Mouse (Mus musculus): ENCODE measurements at regions not wholly inside any gene's neighbourhood (a gene's known extent, or its start where the extent isn't known, plus 50 kb on each side); places are given as distances from the start of the nearest gene placed in this dataset.

GRCm38 (mm10) chr13:59246070-59246469, 339.0 kb downstream of the Agtpbp1 start:
- H3K9me3 ChIP-seq: no peaks in the 10 kb centered on the region
- H3K27ac ChIP-seq: no peak overlapping the region
- H3K36me3 ChIP-seq (replicated peaks): no peaks in the 10 kb centered on the region
- WGBS: 85% methylated on average over 6 of the region's 6 CpGs
- no peak for DNase-seq (ENCODE audit: extremely low spot score, low spot score)
- H3K4me1 ChIP-seq: peaks cover 17% of the 10 kb centered on the region
- H3K4me3 ChIP-seq: no peak overlapping the region
- no peaks in the 10 kb centered on the region for H3K27me3 ChIP-seq (ENCODE audit: poor library complexity, severe bottlenecking)

- 96% methylated on average over 1 of the region's 1 CpGs for WGBS
- no peak for DNase-seq (ENCODE audit: extremely low spot score, low spot score)
- Histone ChIP-seq H3K4me1 (0 out of 2 replicates have a peak, but pooled peaks cover 6% of the 10 kb centered on the region), H3K4me3 (no peak overlapping the region), H3K27me3 (ENCODE audit: poor library complexity, severe bottlenecking) (no peaks in the 10 kb centered on the region), H3K27ac (no peak overlapping the region), H3K9me3 (no peaks in the 10 kb centered on the region), H3K36me3 (replicated peaks) (no peaks in the 10 kb centered on the region)
Measured at GRCm38 (mm10) chr13:59244622-59245021, 340.4 kb downstream of the Agtpbp1 start.

DNA sequence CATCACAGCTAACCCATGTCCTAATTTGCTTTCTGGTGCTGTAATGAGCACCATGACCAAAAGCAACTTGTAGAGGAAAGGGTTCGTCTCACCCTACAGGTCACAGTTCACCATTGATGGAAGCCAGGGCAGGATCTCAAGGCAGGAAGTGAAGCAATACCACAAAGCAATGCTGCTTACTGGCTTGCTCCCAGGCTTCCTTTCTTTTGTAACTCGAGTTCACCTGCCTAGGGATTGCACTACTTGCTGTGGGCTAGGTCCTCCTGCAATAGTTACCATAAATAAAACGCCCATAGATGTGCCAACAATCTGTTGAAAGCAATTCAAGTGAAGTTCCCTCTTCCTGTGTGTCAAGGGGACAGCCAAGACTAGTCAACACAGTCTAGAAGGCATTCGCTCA, 342.4 kb downstream of the Agtpbp1 start:
- Histone ChIP-seq H3K27me3 (ENCODE audit: poor library complexity, severe bottlenecking) (no peaks in the 10 kb centered on the region), H3K27ac (no peak overlapping the region), H3K36me3 (replicated peaks) (no peaks in the 10 kb centered on the region), H3K4me3 (no peak overlapping the region), H3K4me1 (0 out of 2 replicates have a peak, but pooled peaks cover 6% of the 10 kb centered on the region), H3K9me3 (no peaks in the 10 kb centered on the region)
- WGBS: 82% methylated on average over 4 of the region's 4 CpGs
- no peak for DNase-seq (ENCODE audit: extremely low spot score, low spot score)

DNA sequence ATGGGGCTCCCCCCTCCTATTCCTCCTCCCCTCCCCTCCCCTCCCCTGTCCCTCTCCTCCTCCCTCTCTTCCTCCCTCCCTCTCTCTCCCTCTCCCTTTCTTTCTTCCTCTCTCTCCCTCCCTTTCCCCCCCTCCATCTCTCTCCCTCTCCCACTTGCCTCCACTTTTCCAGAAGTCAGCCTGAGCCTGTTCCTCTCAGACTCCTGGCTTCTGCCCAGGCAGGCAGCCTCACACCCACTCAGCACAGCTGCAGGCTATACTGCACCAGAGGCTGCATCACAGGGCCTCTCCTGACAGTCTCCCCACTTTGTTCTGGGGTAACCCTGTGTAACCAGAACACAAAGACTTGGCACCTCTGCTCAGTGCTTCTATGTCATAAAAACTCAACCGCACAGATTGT, 346.3 kb downstream of the Agtpbp1 start:
- H3K36me3 ChIP-seq (replicated peaks): no peaks in the 10 kb centered on the region
- H3K4me1 ChIP-seq: peaks cover 5% of the 10 kb centered on the region
- no peak for DNase-seq (ENCODE audit: extremely low spot score, low spot score)
- WGBS: 91% methylated on average over 1 of the region's 1 CpGs
- no peak overlapping the region for H3K4me3 ChIP-seq
- H3K27ac ChIP-seq: no peak overlapping the region
- H3K27me3 ChIP-seq (ENCODE audit: poor library complexity, severe bottlenecking): no peaks in the 10 kb centered on the region
- no peaks in the 10 kb centered on the region for H3K9me3 ChIP-seq

GRCm38 (mm10) chr13:59235836-59236235, 349.2 kb downstream of the Agtpbp1 start:
- Histone ChIP-seq H3K27ac (no peak overlapping the region), H3K36me3 (replicated peaks) (no peaks in the 10 kb centered on the region), H3K4me1 (peaks cover 5% of the 10 kb centered on the region), H3K4me3 (no peak overlapping the region), H3K27me3 (ENCODE audit: poor library complexity, severe bottlenecking) (no peaks in the 10 kb centered on the region), H3K9me3 (no peaks in the 10 kb centered on the region)
- WGBS: 95% methylated on average over 9 of the region's 9 CpGs
- DNase-seq (ENCODE audit: extremely low spot score, low spot score): no peak

- DNase-seq (ENCODE audit: extremely low spot score, low spot score): no peak
- H3K4me1 ChIP-seq: no peaks in the 10 kb centered on the region
- no peak overlapping the region for H3K4me3 ChIP-seq
- H3K36me3 ChIP-seq (replicated peaks): no peaks in the 10 kb centered on the region
- H3K27me3 ChIP-seq (ENCODE audit: poor library complexity, severe bottlenecking): no peaks in the 10 kb centered on the region
- no peaks in the 10 kb centered on the region for H3K9me3 ChIP-seq
- H3K27ac ChIP-seq: no peak overlapping the region
- 92% methylated on average over 6 of the region's 6 CpGs for WGBS
Measured at GRCm38 (mm10) chr13:59229111-59229541, 355.9 kb downstream of the Agtpbp1 start.

DNA sequence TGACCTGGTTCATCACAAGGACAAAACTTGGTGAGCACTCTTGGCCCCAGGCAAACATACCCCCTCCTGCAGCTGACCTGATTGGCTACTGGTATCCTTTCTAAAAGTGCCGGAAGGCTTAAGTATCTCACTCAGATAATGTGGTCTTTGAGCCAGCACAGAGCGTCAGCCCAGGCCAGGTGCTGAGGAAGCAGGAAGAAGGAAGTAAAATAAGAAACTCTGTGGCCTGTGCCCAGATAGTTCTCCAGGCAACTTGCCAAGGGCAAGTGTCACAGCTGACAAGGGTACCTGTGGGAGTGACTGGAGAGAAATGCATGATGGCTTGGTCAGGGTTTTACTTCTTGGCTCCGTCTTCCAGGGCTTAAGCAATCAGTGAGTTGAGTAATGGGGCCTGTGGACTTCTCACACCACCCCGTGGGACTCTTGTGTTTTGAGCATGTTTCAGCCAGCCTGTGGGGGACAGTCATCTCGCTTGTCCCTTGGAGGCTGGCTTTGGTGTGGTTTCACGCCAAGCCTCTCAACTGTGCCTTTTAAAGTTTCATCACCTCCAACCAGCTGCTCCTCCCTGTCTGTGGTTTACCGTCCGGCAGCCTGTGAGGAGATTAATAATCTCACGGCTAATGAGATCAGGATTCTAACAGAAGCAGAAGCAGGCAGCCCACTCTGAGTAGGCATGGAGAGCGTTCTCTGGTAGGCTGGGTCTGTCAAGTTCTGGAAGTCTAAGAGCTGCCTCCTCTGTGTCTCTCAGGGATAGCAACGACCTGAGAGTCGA, 356.8 kb downstream of the Agtpbp1 start:
- WGBS: 84% methylated on average over 12 of the region's 12 CpGs
- DNase-seq (ENCODE audit: extremely low spot score, low spot score): no peak
- no peaks in the 10 kb centered on the region for H3K4me1 ChIP-seq
- no peaks in the 10 kb centered on the region for H3K36me3 ChIP-seq (replicated peaks)
- H3K27ac ChIP-seq: no peak overlapping the region
- H3K4me3 ChIP-seq: no peak overlapping the region
- no peaks in the 10 kb centered on the region for H3K27me3 ChIP-seq (ENCODE audit: poor library complexity, severe bottlenecking)
- no peaks in the 10 kb centered on the region for H3K9me3 ChIP-seq

GRCm38 (mm10) chr13:59227523-59228058, 357.4 kb downstream of the Agtpbp1 start:
- H3K36me3 ChIP-seq (replicated peaks): no peaks in the 10 kb centered on the region
- H3K27ac ChIP-seq: no peak overlapping the region
- no peak for DNase-seq (ENCODE audit: extremely low spot score, low spot score)
- no peaks in the 10 kb centered on the region for H3K4me1 ChIP-seq
- H3K4me3 ChIP-seq: no peak overlapping the region
- no peaks in the 10 kb centered on the region for H3K9me3 ChIP-seq
- H3K27me3 ChIP-seq (ENCODE audit: poor library complexity, severe bottlenecking): no peaks in the 10 kb centered on the region
- 94% methylated on average over 13 of the region's 13 CpGs for WGBS

DNA sequence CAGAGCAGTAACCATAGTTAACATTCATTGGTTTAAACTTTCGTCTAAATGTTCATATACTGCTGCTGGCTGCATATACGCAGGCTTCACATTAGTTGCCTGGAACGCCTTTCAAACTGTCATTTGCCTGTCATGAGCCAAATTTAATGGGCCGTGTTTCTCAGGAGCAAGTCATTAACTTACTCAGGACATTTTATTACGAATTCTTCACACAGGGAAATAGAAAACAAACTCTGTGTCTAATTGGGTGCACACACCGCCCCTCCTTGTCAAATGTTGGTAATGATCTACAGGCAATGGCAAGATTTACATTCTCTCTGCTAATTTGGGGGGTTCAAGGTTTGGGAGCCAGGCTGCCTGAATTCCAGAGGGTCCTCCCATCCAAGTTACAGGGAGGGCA, 364.4 kb downstream of the Agtpbp1 start:
- no peak overlapping the region for H3K4me3 ChIP-seq
- 85% methylated on average over 6 of the region's 6 CpGs for WGBS
- H3K9me3 ChIP-seq: no peaks in the 10 kb centered on the region
- no peak overlapping the region for H3K27ac ChIP-seq
- peaks cover 7% of the 10 kb centered on the region for H3K4me1 ChIP-seq
- DNase-seq (ENCODE audit: extremely low spot score, low spot score): no peak
- no peaks in the 10 kb centered on the region for H3K27me3 ChIP-seq (ENCODE audit: poor library complexity, severe bottlenecking)
- no peaks in the 10 kb centered on the region for H3K36me3 ChIP-seq (replicated peaks)

- no peak overlapping the region for H3K27ac ChIP-seq
- DNase-seq (ENCODE audit: extremely low spot score, low spot score): peak; percentile 37
- peaks cover 7% of the 10 kb centered on the region for H3K4me1 ChIP-seq
- no peak overlapping the region for H3K4me3 ChIP-seq
- no peaks in the 10 kb centered on the region for H3K9me3 ChIP-seq
- WGBS: 26% methylated on average over 7 of the region's 7 CpGs
- no peaks in the 10 kb centered on the region for H3K27me3 ChIP-seq (ENCODE audit: poor library complexity, severe bottlenecking)
- no peaks in the 10 kb centered on the region for H3K36me3 ChIP-seq (replicated peaks)
Measured at GRCm38 (mm10) chr13:59220156-59220555, 364.9 kb downstream of the Agtpbp1 start.

GRCm38 (mm10) chr13:59216686-59217298, 368.2 kb downstream of the Agtpbp1 start:
- no peaks in the 10 kb centered on the region for H3K36me3 ChIP-seq (replicated peaks)
- no peak overlapping the region for H3K27ac ChIP-seq
- H3K4me3 ChIP-seq: no peak overlapping the region
- H3K27me3 ChIP-seq (ENCODE audit: poor library complexity, severe bottlenecking): no peaks in the 10 kb centered on the region
- WGBS: 87% methylated on average over 5 of the region's 5 CpGs
- H3K4me1 ChIP-seq: peaks cover 7% of the 10 kb centered on the region
- DNase-seq (ENCODE audit: extremely low spot score, low spot score): no peak
- no peaks in the 10 kb centered on the region for H3K9me3 ChIP-seq

- no peak overlapping the region for H3K27ac ChIP-seq
- no peak overlapping the region for H3K4me3 ChIP-seq
- 85% methylated on average over 15 of the region's 15 CpGs for WGBS
- DNase-seq (ENCODE audit: extremely low spot score, low spot score): no peak
- H3K9me3 ChIP-seq: no peaks in the 10 kb centered on the region
- H3K36me3 ChIP-seq (replicated peaks): no peaks in the 10 kb centered on the region
- no peaks in the 10 kb centered on the region for H3K27me3 ChIP-seq (ENCODE audit: poor library complexity, severe bottlenecking)
- peaks cover 16% of the 10 kb centered on the region for H3K4me1 ChIP-seq
Measured at GRCm38 (mm10) chr13:59212296-59212701, 372.7 kb downstream of the Agtpbp1 start.

DNA sequence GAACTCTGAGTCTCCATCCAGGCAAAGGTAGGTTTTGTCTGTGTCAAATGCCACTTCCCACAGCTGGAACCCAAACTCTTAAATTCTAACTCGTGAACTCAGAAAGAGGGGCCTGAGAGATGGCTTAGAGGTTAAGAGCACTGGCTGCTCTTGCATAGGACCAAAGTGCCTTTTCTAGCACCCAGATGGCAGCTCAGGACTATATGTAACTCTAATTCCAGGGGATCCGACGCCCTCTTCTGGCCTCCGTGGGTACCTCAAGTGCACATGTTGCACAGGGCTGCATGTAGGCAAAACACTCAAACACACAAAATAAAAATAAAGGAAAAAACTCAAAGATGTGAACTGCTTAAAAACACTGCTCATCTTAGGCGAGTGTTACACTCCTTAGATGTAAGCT, 374.2 kb downstream of the Agtpbp1 start:
- Histone ChIP-seq H3K27ac (no peak overlapping the region), H3K4me3 (no peak overlapping the region), H3K27me3 (ENCODE audit: poor library complexity, severe bottlenecking) (no peaks in the 10 kb centered on the region), H3K9me3 (no peaks in the 10 kb centered on the region), H3K4me1 (peaks cover 16% of the 10 kb centered on the region), H3K36me3 (replicated peaks) (no peaks in the 10 kb centered on the region)
- no peak for DNase-seq (ENCODE audit: extremely low spot score, low spot score)
- 62% methylated on average over 5 of the region's 5 CpGs for WGBS

All from forebrain, embryonic 10.5 days (tissue).